Mouse (Mus musculus) WW6 (cell line): ENCODE data around the gene Slc16a10.

ENCODE experiments used
- DNase-seq: peaks from one replicate; pipeline ENCODE4 v3.0.0-alpha.2; 2013; ENCODE audit warnings: low read depth, low spot score

Gene Slc16a10

DNA sequence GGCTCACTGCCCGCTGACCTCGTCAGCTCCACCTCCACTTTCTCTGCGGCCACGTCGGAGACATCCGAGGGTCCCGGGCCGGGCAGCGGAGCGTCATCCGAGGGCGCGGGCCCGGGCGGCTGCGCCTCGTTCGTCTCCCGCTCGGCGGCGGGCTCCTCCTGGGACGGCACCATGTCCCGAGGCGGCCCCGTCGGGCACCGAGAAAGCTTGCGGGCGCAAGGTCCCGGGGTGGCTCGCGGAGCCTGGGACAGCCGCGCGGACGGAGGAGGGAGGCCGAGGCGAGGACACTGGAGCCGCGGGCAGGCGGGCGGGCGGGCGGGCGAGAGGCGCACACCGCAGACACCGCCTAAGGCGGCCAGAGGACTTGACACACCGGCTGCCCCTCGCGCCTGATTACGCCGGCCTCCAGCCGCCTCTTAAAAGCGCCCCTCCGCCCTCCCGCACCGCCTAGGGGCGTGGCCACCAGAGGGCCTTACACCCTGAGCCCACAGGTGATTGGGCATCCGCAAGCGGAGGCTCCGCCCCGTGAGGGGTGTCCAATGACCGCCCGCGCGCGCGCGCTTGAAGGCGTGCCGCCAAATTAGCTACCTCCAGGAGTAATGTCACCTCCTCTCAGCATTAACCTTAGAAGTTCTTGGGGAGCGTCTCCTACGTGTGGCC lies at the start of gene Slc16a10:
Gene Slc16a10 (minus strand): TSS at position 395 of the 660 bp plus-strand sequence.
- peak; percentile 90 for DNase-seq

DNA sequence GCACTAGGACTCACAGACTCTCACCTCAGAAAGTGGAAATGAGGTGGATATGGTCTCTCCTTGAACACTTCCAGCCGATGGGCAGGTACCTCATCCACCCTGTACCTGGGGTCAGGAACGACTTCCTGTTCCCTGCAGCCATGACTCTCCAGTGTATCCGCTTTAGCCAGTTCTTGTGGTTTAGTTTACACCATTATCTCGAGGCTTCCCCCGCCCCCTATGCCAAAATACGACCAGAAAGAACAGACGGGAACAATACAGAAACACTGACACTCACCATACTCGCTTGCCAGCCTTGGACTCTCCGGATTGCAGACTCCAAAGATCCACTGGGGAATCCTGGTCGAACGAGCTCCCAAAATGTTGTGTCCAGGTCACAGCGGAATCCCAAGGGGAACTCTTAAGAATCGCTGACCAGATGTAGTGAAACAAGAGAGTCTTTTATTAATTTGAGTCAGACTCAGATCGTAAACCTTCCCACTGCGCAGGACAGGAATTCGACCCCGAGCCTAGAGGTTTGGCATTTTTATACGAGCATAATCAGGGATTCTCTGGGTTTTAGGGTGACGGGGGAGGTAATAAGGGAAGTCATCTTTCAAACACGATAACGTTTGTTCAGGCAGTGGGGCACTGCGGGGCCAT lies 49.4 kb upstream of the Slc16a10 start:
- DNase-seq = no peak

DNA sequence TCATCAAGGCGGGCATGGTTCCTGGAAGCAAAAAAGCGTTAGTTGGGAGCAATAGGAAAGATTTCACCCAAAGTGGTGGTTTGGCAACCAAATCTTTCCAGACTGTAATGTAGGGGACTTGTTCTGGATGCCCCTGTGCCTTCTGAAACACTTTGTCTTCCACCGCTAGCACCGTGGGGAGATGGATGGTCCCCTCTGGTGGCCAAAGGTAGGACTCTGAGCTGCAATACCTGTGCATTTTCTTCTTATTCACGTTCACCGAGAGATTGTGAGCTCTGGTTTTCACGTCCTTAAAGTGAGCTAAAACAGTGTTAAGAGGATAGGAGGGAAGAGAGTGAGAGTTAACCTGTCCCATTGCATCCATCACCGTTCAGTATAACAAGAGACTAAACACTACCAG lies 48.8 kb upstream of the Slc16a10 start:
- no peak for DNase-seq

- DNase-seq = no peak
Observed at GRCm38 (mm10) chr10:40189689-40190088, 47.6 kb upstream of the Slc16a10 start.

- DNase-seq = no peak
Observed at GRCm38 (mm10) chr10:40188831-40189230, 46.8 kb upstream of the Slc16a10 start.

GRCm38 (mm10) chr10:40185956-40186355 lies 43.9 kb upstream of the Slc16a10 start:
- DNase-seq = no peak

GRCm38 (mm10) chr10:40180011-40180410 lies 38.0 kb upstream of the Slc16a10 start:
- no peak for DNase-seq

- no peak for DNase-seq
Observed at GRCm38 (mm10) chr10:40179142-40179541, 37.1 kb upstream of the Slc16a10 start.

- no peak for DNase-seq
Observed at GRCm38 (mm10) chr10:40177323-40177962, 35.4 kb upstream of the Slc16a10 start.

DNA sequence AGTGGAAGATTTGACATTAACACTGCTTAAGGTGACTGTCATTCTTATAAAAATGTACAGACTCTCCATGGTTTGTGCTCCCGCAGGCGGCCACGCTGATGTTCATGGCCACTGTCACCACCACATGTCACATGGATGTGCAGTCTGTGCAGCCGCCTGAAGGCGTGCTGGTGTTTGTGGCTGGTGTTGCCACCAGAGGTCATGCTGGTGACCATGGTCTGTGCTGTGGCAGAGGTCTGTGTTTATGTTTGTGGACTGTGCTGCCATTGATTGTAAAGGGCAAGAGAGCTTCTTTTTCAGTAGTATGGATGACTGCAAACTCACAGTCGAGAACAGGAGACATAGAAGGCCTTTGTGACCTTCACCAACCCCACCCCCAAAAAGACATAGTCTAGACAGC lies 30.1 kb upstream of the Slc16a10 start:
- DNase-seq = no peak

GRCm38 (mm10) chr10:40171211-40171610 lies 29.2 kb upstream of the Slc16a10 start:
- no peak for DNase-seq

GRCm38 (mm10) chr10:40170141-40170558 lies 28.1 kb upstream of the Slc16a10 start:
- DNase-seq = no peak

GRCm38 (mm10) chr10:40169566-40169965 lies 27.5 kb upstream of the Slc16a10 start:
- no peak for DNase-seq

DNA sequence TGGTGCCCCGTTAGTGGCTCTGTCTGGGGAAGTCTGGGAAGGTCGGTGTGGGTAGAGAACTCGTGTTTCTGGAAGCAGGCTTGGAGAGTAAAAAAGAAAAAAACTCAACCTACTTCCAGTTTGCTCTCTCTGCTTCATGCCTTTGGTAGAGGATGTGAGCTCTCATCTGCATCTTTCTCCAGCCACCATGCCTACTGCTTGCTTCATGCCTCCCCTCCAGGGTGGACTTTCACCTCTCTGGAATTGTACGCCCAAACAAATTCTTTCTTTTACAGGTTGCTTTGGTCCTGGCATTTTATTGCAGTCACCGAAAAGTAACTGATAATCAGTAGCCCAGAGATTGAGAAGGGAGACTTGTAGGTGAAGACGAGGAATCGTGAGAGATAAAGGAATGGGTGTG lies 27.0 kb upstream of the Slc16a10 start:
- DNase-seq = no peak

- no peak for DNase-seq
Observed at GRCm38 (mm10) chr10:40164421-40165386, 22.6 kb upstream of the Slc16a10 start.

GRCm38 (mm10) chr10:40163914-40164313 lies 21.9 kb upstream of the Slc16a10 start:
- DNase-seq = no peak

DNA sequence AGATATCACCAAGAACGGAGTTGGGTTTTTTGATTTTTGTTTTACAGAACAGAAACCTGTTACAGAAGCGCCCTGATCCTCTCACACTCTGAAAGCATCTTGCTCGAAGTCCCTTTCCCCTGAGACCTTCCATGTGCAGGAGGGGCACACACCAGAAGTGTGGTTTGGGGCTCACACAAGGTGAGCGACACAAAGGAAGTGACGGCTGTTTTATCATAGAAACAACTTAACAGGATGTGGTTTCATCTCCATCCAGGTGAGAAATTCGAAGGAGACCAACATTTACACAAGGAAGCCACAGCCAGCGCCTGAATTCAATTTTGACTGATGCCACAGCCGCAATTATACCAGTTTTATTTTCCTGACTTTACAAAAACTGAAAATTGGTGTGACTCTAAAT lies 21.3 kb upstream of the Slc16a10 start:
- no peak for DNase-seq

- DNase-seq = no peak
Observed at GRCm38 (mm10) chr10:40161701-40162255, 19.7 kb upstream of the Slc16a10 start.

- no peak for DNase-seq
Observed at GRCm38 (mm10) chr10:40161236-40161635, 19.2 kb upstream of the Slc16a10 start.

DNA sequence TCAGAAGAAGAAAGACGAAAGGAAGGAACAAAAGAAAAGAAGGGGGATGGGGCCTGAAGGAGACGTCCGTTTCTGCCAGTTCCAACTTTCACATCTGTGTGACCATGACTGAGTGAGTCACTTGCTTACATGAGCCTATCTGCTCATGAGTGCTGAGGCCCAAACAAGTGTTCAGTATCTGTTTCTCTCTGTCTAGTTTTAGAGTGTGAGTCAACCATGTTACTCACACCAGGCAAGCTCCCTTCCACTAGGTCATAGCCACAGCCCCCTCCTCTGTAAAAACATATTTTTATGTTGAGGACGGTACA lies 10.4 kb upstream of the Slc16a10 start:
- no peak for DNase-seq

DNA sequence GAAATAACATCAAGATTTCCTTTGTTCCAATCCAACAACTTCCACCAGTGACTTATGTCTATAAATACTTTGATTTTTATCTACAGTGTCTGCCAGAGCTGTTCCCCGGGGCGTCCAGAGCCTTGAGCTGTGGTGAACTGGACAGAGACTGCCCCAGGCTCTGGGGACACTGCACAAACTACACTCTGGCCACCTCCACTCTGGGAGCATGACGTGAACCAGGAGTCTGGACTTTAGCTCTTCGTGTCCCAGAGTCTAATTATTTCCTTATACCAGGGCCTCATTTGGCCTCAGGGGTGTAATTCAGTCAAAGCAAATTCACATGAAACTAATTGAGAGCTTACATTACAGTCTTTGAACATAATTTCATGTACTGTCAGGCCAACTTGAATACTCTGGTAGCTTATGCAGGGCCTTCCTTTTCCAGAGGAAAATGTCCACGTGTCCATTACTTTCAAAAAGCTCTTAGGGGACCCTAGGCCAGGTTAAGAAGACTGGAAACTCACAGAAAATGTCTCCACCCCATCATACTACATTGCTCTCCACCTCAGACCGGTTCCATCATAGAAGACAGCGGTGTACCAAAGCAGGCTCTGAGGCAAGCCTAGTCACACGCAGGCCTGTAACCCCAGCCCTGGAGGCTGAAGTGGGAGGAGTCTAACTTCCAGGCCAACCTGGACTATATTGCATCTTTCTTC lies 9.9 kb upstream of the Slc16a10 start:
- DNase-seq = no peak
